Mouse (Mus musculus) liver, embryonic 16.5 days (tissue): ENCODE data around the gene Hmgn1. TPM values are rescaled to one million over a fixed set of nuclear protein-coding genes. Genes with fewer than 3 reads are reported as not detected.

Experiments
- ATAC-seq: fragments of 200-750 bp; cut with Nextera tagmentation; 2 replicates; pipeline ENCODE4 v1.8.0; 2017; ENCODE audit warnings: low read depth, mild to moderate bottlenecking, moderate number of reproducible peaks, moderate library complexity
- H3K27ac ChIP-seq: fragments of 300-500 bp; sonication (generic); 2 replicates; pipeline ENCODE4 v1.5.1; 2014; ENCODE audit warnings: mild to moderate bottlenecking, low read length
- H3K27me3 ChIP-seq: fragments of 300-500 bp; sonication (generic); 2 replicates; pipeline ENCODE4 v1.6.1; 2014; ENCODE audit warnings: low read depth, low read length, mixed read lengths; ENCODE audit not compliant: control insufficient read depth, insufficient read depth
- H3K36me3 ChIP-seq: fragments of 300-500 bp; sonication (generic); 2 replicates; pipeline ENCODE4 v1.6.1; 2014; ENCODE audit warnings: mild to moderate bottlenecking; ENCODE audit not compliant: control insufficient read depth, insufficient read depth
- H3K4me1 ChIP-seq: fragments of 300-500 bp; sonication (generic); 2 replicates; pipeline ENCODE4 v1.6.1; 2014; ENCODE audit warnings: low read depth, low read length, mixed read lengths; ENCODE audit not compliant: control insufficient read depth
- H3K4me2 ChIP-seq: fragments of 300-500 bp; sonication (generic); 2 replicates; pipeline ENCODE4 v1.6.1; 2014; ENCODE audit warnings: low read depth, low read length, mixed read lengths
- H3K4me3 ChIP-seq: fragments of 300-500 bp; sonication (generic); 2 replicates; pipeline ENCODE4 v1.5.1; 2014; ENCODE audit warnings: low read depth, mild to moderate bottlenecking, low read length
- H3K9ac ChIP-seq: fragments of 300-500 bp; sonication (generic); 2 replicates; pipeline ENCODE4 v1.6.1; 2014; ENCODE audit warnings: low read depth, low read length
- H3K9me3 ChIP-seq: fragments of 300-500 bp; sonication (generic); replicated peaks from 2 replicates; pipeline ENCODE4 v1.6.1; 2016; ENCODE audit warnings: low read length; ENCODE audit not compliant: control insufficient read depth
- WGBS: fragments of 180-500 bp; shearing (Covaris S2); extraction: QIAGEN DNeasy Blood & Tissue Kit; methylation state at CpG from one replicate; pipeline ENCODE4 v1.1.7; 2014; ENCODE audit not compliant: insufficient replicate concordance; 5-methylcytosine and 5-hydroxymethylcytosine counted together
- polyA plus RNA-seq: library from polyadenylated mRNA; unstranded; fragments of >200 nt; fragmentation: Nextera tagmentation; extraction: Ambion mirVana; gene quantifications from 2 replicates; pipeline ENCODE4 v1.2.1, GENCODE M21; 2015

Hmgn1 gene
- polyA plus RNA-seq, 1 experiment from 2014 or later: 89.0 TPM

DNA sequence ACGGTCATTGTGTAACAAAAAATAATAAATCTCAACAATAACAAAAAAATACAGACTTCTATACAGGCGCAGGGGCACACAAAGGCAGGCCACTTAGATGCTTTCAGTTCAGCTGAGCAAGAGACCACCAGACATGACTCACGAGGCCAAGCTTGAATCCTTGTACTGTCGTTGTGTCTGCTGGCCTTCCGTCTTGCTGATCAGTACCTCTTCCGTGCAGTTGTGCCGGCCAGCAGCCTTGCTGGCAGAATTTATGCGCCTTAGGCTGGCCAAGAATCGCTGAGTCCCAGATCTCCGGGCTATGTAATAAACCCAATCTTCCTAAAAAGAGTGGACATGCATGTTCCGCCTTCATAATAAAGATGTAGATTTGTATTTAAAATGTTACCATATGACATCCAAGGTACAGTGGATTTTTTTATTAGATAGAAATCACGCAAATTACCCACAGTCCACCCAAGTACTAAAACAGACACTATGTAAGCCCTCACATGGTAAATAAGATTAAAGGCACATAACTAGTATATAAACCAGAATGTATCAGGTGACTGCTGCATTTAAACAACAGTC lies 31.1 kb upstream of the Hmgn1 start:
- Histone ChIP-seq H3K27ac (no peak overlapping the region), H3K27me3 (no peaks in the 10 kb centered on the region), H3K4me3 (peak overlapping the region; percentile 64), H3K9ac (peak overlapping the region; percentile 68), H3K9me3 (no peaks in the 10 kb centered on the region), H3K4me2 (peak overlapping the region; percentile 93), H3K4me1 (no peaks in the 10 kb centered on the region), H3K36me3 (no peaks in the 10 kb centered on the region)
- no peak for ATAC-seq
- 60% methylated on average over 12 of the region's 12 CpGs for WGBS

DNA sequence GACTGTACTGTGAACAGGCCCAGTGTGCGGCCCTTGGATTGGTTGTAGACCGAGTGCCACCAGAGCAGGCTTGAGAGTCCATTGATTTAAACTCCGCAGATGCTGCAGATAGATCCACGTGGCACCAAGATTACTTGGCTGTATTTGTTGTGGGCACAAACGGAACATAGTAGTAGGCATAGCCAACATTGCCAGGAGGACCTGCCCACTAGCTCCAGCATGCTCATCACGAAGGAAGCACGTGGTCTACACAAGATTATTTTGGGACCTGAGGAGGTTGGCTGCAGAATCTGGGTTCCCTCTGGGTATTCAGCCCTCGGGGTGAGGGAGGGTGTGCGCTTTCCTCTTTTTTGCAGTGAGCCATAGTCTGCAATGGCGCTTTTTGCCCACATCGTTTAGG lies 29.6 kb upstream of the Hmgn1 start:
- 70% methylated on average over 11 of the region's 11 CpGs for WGBS
- H3K36me3 ChIP-seq: no peaks in the 10 kb centered on the region
- H3K4me1 ChIP-seq: no peaks in the 10 kb centered on the region
- no peaks in the 10 kb centered on the region for H3K9me3 ChIP-seq
- no peaks in the 10 kb centered on the region for H3K27me3 ChIP-seq
- no peak overlapping the region for H3K27ac ChIP-seq
- ATAC-seq: no peak
- no peak overlapping the region for H3K4me2 ChIP-seq
- no peak overlapping the region for H3K9ac ChIP-seq
- H3K4me3 ChIP-seq: no peak overlapping the region

GRCm38 (mm10) chr16:96156019-96156418 lies 28.5 kb upstream of the Hmgn1 start:
- no peak overlapping the region for H3K4me3 ChIP-seq
- H3K27me3 ChIP-seq: no peaks in the 10 kb centered on the region
- H3K4me2 ChIP-seq: no peak overlapping the region
- H3K36me3 ChIP-seq: no peaks in the 10 kb centered on the region
- 76% methylated on average over 8 of the region's 8 CpGs for whole genome bisulfite sequencing
- H3K9me3 ChIP-seq: no peaks in the 10 kb centered on the region
- no peak overlapping the region for H3K9ac ChIP-seq
- no peak for ATAC-seq
- no peak overlapping the region for H3K27ac ChIP-seq
- H3K4me1 ChIP-seq: no peaks in the 10 kb centered on the region; the same call in 1 of the 2 replicates

- Histone ChIP-seq H3K27me3 (no peaks in the 10 kb centered on the region), H3K36me3 (no peaks in the 10 kb centered on the region), H3K9ac (no peak overlapping the region), H3K4me2 (no peak overlapping the region), H3K4me1 (no peaks in the 10 kb centered on the region; the same call in 1 of the 2 replicates), H3K4me3 (no peak overlapping the region), H3K9me3 (no peaks in the 10 kb centered on the region), H3K27ac (no peak overlapping the region)
- ATAC-seq: no peak
- WGBS: 71% methylated on average over 2 of the region's 2 CpGs
Measured at GRCm38 (mm10) chr16:96154476-96154875, 26.9 kb upstream of the Hmgn1 start.

DNA sequence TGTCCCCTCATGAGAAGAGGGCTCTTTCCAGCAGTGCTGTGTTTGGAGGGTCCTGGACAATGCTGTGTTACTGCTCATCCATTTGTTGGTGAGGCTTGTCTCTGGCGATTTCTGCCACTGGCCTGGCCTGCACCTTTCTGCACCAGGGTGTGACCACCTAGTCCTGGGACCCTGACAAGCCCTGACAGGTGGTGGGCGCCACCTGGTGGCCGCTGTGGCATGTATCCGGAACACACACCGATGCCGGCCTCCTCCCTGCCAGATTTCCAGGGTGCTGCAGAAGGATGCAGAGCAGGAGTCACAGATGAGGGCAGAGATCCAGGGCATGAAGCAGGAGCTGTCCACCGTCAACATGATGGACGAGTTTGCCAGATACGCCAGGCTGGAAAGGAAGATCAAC lies 24.0 kb upstream of the Hmgn1 start:
- no peak overlapping the region for H3K4me3 ChIP-seq
- H3K9ac ChIP-seq: no peak overlapping the region
- no peaks in the 10 kb centered on the region for H3K27me3 ChIP-seq
- H3K4me2 ChIP-seq: no peak overlapping the region
- no peak overlapping the region for H3K27ac ChIP-seq
- H3K36me3 ChIP-seq: no peaks in the 10 kb centered on the region
- H3K4me1 ChIP-seq: no peaks in the 10 kb centered on the region; the same call in 1 of the 2 replicates
- WGBS: 22% methylated on average over 9 of the region's 9 CpGs
- no peaks in the 10 kb centered on the region for H3K9me3 ChIP-seq
- ATAC-seq: peak; percentile 52

GRCm38 (mm10) chr16:96150995-96151394 lies 23.5 kb upstream of the Hmgn1 start:
- ATAC-seq: no peak
- Histone ChIP-seq H3K9me3 (no peaks in the 10 kb centered on the region), H3K9ac (no peak overlapping the region), H3K4me3 (no peak overlapping the region), H3K4me2 (no peak overlapping the region), H3K36me3 (no peaks in the 10 kb centered on the region), H3K27me3 (no peaks in the 10 kb centered on the region), H3K4me1 (peaks cover 3% of the 10 kb centered on the region), H3K27ac (no peak overlapping the region)
- 59% methylated on average over 4 of the region's 4 CpGs for whole genome bisulfite sequencing

GRCm38 (mm10) chr16:96149311-96149710 lies 21.8 kb upstream of the Hmgn1 start:
- no peak overlapping the region for H3K4me3 ChIP-seq
- 65% methylated on average over 9 of the region's 9 CpGs for WGBS
- H3K36me3 ChIP-seq: no peaks in the 10 kb centered on the region
- peaks cover 8% of the 10 kb centered on the region for H3K4me1 ChIP-seq
- H3K9ac ChIP-seq: no peak overlapping the region
- H3K4me2 ChIP-seq: no peak overlapping the region
- no peaks in the 10 kb centered on the region for H3K9me3 ChIP-seq
- ATAC-seq: no peak
- no peaks in the 10 kb centered on the region for H3K27me3 ChIP-seq
- H3K27ac ChIP-seq: no peak overlapping the region

DNA sequence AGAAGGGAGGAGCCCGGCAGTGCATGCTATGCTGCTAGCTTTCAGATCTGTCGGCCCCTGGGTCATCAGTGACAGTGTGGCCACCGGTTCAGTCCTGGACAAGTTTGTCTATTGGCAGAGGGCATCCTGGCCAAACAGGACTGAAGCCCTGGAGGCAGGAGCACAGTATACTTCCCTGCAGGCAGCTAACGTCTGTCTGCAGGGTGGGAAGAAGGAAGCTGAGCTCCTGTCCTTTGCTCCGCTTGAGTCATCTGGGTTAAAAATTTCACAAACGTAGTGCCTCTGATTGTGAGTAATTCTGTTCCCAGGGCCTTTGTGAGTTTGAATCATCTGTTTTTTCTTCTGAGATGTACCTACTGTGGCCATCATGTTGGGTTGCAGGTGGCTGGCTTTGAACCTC lies 21.3 kb upstream of the Hmgn1 start:
- H3K4me2 ChIP-seq: no peak overlapping the region
- no peaks in the 10 kb centered on the region for H3K9me3 ChIP-seq
- H3K27me3 ChIP-seq: no peaks in the 10 kb centered on the region
- peaks cover 8% of the 10 kb centered on the region for H3K4me1 ChIP-seq
- WGBS: 60% methylated on average over 6 of the region's 6 CpGs
- no peak for ATAC-seq
- H3K4me3 ChIP-seq: no peak overlapping the region
- H3K36me3 ChIP-seq: no peaks in the 10 kb centered on the region
- H3K27ac ChIP-seq: no peak overlapping the region
- H3K9ac ChIP-seq: no peak overlapping the region

GRCm38 (mm10) chr16:96145814-96146213 lies 18.3 kb upstream of the Hmgn1 start:
- Histone ChIP-seq H3K9me3 (no peaks in the 10 kb centered on the region), H3K4me1 (peaks cover 8% of the 10 kb centered on the region), H3K36me3 (no peaks in the 10 kb centered on the region), H3K4me3 (peak overlapping the region; percentile 75), H3K4me2 (peak overlapping the region; percentile 96), H3K27me3 (no peaks in the 10 kb centered on the region), H3K27ac (0 out of 2 replicates have a peak overlapping the region, but pooled peaks have one; percentile 29), H3K9ac (peak overlapping the region; percentile 71)
- ATAC-seq: no peak
- 2% methylated on average over 5 of the region's 5 CpGs for WGBS
